Mouse (Mus musculus): ENCODE data around the gene Rfx3. TPM values are rescaled to one million over a fixed set of nuclear protein-coding genes. Genes with fewer than 3 reads are reported as not detected.

Gene Rfx3
- polyA plus RNA-seq, 1 experiment from 2014 or later, result 15.7 TPM

DNA sequence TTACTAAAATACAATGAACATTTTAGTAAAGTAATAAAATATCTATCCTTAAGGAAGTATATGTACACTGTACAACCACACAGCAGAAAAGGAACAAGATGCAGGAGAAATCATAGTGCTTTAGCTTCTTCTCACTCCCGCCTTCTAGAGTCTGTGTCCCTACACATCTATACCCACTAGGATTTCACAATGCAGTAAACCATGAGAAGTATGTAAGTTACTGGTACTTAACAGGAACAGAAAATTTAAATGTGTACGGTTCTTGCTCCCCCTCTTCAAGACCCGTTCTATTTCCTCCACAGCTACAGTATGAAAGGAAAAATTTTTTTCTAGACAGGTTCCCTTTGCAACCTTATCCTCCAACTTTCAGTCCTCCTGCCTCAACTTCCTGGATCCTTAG is 8.3 kb downstream of the Rfx3 start:
- Histone ChIP-seq H3K4me2 (replicated peaks) (no peak overlapping the region), H3K4me3 (no peak overlapping the region), H3K4me1 (peaks cover 9% of the 10 kb centered on the region; the same call in 1 of the 2 replicates), H3K9ac (no peak overlapping the region), H3K36me3 (no peaks in the 10 kb centered on the region), H3K27ac (no peak overlapping the region), H3K9me3 (no peaks in the 10 kb centered on the region), H3K27me3 (no peaks in the 10 kb centered on the region)
- 73% methylated on average over 3 of the region's 3 CpGs for WGBS
- no peak for ATAC-seq (ENCODE audit: insufficient number of reproducible peaks, insufficient read depth, low FRiP score, low TSS enrichment)

DNA sequence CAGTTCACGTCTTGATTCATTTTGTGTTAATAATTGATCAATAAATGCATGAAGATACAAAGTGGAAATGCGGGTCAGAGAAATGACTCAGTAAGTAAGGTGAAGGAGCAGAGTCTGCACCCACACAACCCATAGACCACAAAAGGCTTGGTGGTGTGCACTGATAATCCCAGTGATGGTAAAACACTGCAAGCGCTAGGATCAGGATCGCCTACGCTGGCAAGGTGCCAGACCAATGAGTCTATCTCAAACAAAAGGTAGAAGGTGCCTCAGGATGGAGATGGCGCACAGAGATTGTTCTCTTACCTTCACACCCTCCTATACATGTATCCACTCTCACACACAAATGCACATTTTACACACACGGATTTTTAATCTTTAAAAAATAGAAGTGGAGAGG is 18.2 kb downstream of the Rfx3 start:
- Histone ChIP-seq H3K4me2 (replicated peaks) (no peak overlapping the region), H3K36me3 (no peaks in the 10 kb centered on the region), H3K27me3 (no peaks in the 10 kb centered on the region), H3K9me3 (no peaks in the 10 kb centered on the region), H3K27ac (no peak overlapping the region), H3K4me1 (no peaks in the 10 kb centered on the region), H3K4me3 (no peak overlapping the region), H3K9ac (no peak overlapping the region)
- no peak for ATAC-seq (ENCODE audit: insufficient number of reproducible peaks, insufficient read depth, low FRiP score, low TSS enrichment)
- 90% methylated on average over 7 of the region's 7 CpGs for WGBS

DNA sequence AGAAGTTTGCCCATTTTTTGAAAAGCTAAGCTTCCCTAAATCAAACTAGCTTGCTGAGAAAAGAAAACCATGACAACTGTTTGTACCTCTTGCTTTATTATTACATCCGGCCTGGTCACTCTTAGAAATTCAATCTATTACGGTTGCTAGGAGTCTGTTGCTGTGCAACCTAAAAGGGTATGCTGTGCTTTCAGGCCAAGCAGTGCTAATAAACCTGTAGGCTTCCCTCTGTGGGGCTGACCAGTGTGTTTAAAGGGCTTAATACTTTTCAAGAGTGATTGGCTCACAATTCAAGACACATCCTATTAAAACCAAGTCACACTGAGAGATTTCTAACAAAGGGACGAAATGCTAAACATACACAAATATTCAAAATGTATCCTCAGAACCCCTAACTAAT is 22.2 kb downstream of the Rfx3 start:
- H3K4me1 ChIP-seq, result peaks cover 6% of the 10 kb centered on the region; the same call in 1 of the 2 replicates
- ATAC-seq (ENCODE audit: insufficient number of reproducible peaks, insufficient read depth, low FRiP score, low TSS enrichment), result no peak
- WGBS, result 66% methylated on average over 3 of the region's 3 CpGs

DNA sequence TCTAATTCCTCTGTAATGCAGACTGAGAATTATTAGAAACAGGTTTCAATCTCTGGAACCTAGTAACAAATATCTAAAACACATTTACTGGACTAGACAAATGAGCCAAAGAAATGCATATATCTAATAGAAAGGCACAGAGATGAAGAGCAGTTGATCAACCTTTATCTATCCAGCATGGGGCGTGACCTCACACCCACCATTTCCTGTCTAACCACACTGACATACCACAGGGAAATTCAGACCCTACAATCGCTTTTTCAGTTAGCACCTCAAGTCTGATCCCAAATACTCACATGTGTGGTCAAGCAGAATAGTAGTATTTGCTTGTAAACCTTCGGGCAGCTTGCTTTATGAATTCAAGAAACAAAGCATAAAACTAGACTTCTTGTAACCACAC is 43.4 kb downstream of the Rfx3 start:
- H3K4me1 ChIP-seq, result no peaks in the 10 kb centered on the region
- no peaks in the 10 kb centered on the region for H3K27me3 ChIP-seq
- no peak overlapping the region for H3K4me2 ChIP-seq (replicated peaks)
- H3K4me3 ChIP-seq, result no peak overlapping the region
- no peaks in the 10 kb centered on the region for H3K9me3 ChIP-seq
- H3K36me3 ChIP-seq, result no peaks in the 10 kb centered on the region
- WGBS, result 79% methylated on average over 3 of the region's 3 CpGs
- no peak overlapping the region for H3K9ac ChIP-seq
- H3K27ac ChIP-seq, result no peak overlapping the region
- no peak for ATAC-seq (ENCODE audit: insufficient number of reproducible peaks, insufficient read depth, low FRiP score, low TSS enrichment)

More for the DNA sequence above, 22.2 kb downstream of the Rfx3 start:
- H3K4me2 ChIP-seq (replicated peaks), result no peak overlapping the region
- H3K27me3 ChIP-seq, result no peaks in the 10 kb centered on the region
- no peaks in the 10 kb centered on the region for H3K9me3 ChIP-seq
- no peak overlapping the region for H3K4me3 ChIP-seq
- H3K9ac ChIP-seq, result no peak overlapping the region
- no peak overlapping the region for H3K27ac ChIP-seq
- no peaks in the 10 kb centered on the region for H3K36me3 ChIP-seq

DNA sequence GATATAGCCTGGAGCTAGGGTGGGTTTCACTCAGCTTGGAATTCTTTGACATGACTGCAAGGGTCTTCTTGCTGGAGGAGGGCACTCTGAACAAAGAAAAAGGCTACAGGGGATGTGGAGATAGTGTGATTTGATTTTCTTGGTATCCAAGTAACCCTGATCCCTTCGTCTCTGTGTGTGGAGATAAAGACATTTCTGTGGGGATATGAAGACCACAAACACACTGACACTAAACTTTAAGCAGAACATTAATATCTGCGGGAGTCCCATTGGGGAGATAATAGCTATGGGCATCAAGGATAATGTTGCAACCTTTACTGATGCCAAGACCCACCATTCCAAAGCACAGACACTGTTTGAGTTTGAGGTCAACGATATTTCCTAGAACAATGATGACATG is 49.7 kb downstream of the Rfx3 start:
- Histone ChIP-seq H3K4me3 (no peak overlapping the region), H3K9ac (no peak overlapping the region), H3K4me1 (no peaks in the 10 kb centered on the region), H3K9me3 (no peaks in the 10 kb centered on the region), H3K36me3 (no peaks in the 10 kb centered on the region), H3K27me3 (no peaks in the 10 kb centered on the region), H3K4me2 (replicated peaks) (no peak overlapping the region), H3K27ac (no peak overlapping the region)
- no peak for ATAC-seq (ENCODE audit: insufficient number of reproducible peaks, insufficient read depth, low FRiP score, low TSS enrichment)
- WGBS, result 91% methylated on average over 3 of the region's 3 CpGs

DNA sequence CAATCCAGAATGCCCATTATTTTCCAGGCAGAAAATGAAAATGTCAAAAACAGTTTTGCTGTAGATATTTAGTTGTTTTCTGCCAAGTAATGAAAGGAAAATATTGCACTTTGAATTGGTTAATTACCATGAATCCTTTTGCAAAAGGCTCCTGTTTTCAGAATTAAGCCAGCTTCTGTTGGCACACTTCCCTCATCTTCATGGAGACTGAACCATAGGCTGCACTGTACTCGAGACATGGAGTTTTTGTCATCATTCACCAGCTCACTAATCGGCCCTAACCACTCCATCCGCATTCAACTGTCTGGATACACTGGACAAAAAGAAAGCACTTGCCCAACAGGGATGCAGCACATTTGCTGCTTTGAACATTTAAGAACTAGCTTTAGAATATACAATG is 75.5 kb downstream of the Rfx3 start:
- no peaks in the 10 kb centered on the region for H3K36me3 ChIP-seq
- H3K27ac ChIP-seq, result no peak overlapping the region
- H3K27me3 ChIP-seq, result no peaks in the 10 kb centered on the region
- no peaks in the 10 kb centered on the region for H3K9me3 ChIP-seq
- no peak overlapping the region for H3K4me2 ChIP-seq (replicated peaks)
- H3K4me3 ChIP-seq, result no peak overlapping the region
- 79% methylated on average over 3 of the region's 3 CpGs for WGBS
- H3K9ac ChIP-seq, result no peak overlapping the region
- ATAC-seq (ENCODE audit: insufficient number of reproducible peaks, insufficient read depth, low FRiP score, low TSS enrichment), result no peak
- H3K4me1 ChIP-seq, result no peaks in the 10 kb centered on the region

DNA sequence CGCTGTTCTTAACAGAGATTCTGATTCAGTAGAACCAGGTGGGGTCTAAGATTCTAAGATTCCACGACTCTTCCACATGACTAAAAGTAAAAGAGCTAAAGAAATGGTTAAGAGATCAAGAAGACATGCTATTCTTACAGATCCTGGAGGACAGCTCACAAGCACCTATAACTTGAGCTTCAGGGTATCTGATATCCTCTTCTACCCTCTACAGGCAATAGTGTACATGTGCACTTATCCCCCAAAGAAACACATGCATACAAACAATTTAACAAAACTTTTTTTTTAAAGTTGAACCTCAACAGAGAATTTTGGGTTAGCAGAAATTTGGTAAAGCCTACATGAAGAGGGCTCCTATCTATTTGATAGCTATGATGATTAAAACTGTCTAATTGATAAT is 79.8 kb downstream of the Rfx3 start:
- H3K9me3 ChIP-seq, result no peaks in the 10 kb centered on the region
- no peak overlapping the region for H3K4me2 ChIP-seq (replicated peaks)
- no peak overlapping the region for H3K4me3 ChIP-seq
- H3K27ac ChIP-seq, result no peak overlapping the region
- WGBS, result 100% methylated on average over 2 of the region's 2 CpGs
- no peak overlapping the region for H3K9ac ChIP-seq
- H3K36me3 ChIP-seq, result no peaks in the 10 kb centered on the region
- ATAC-seq (ENCODE audit: insufficient number of reproducible peaks, insufficient read depth, low FRiP score, low TSS enrichment), result no peak
- no peaks in the 10 kb centered on the region for H3K4me1 ChIP-seq
- no peaks in the 10 kb centered on the region for H3K27me3 ChIP-seq

DNA sequence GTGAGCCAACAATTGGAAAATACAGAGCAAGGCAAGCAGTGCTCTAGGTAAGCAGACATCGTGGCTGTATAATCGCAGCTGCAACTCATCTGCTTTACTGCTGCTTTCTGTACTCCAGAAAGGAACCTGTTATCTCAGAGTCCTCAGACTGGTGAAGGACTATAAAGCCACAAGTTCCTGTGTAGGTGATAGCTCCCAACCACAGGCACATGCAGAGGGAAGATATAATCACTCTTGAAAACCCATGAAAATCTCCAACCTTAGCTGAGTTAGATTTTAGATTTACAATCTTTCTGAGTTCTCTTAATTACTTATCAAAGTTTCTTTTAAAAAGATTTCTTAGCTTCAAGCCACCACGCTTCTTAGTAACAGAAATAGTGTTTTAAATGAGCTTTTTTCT is 84.6 kb downstream of the Rfx3 start:
- ATAC-seq (ENCODE audit: insufficient number of reproducible peaks, insufficient read depth, low FRiP score, low TSS enrichment), result no peak
- Histone ChIP-seq H3K9me3 (no peaks in the 10 kb centered on the region), H3K9ac (no peak overlapping the region), H3K4me1 (no peaks in the 10 kb centered on the region), H3K27ac (no peak overlapping the region), H3K27me3 (no peaks in the 10 kb centered on the region), H3K36me3 (no peaks in the 10 kb centered on the region), H3K4me3 (no peak overlapping the region), H3K4me2 (replicated peaks) (no peak overlapping the region)
- 84% methylated on average over 3 of the region's 3 CpGs for WGBS

DNA sequence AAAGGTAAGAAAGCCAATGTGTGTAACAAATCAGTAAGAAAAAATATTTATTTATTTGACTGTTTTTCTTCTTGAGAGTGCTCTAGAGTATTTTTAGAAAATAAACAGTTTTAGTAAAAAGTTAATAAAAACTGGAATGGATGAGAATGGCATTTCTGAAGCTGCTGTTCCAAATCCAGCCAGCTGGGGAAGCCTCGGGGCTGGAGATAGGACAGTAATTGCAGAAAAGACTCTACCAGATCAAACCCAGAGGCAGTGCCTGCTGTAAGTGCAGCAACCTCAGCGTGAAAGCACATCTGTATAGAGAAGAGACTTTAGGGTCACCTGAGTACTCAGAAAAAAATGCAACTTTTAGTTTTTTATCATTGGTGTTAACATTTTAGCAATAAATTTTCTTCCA is 91.9 kb downstream of the Rfx3 start:
- WGBS, result 50% methylated on average over 2 of the region's 2 CpGs

DNA sequence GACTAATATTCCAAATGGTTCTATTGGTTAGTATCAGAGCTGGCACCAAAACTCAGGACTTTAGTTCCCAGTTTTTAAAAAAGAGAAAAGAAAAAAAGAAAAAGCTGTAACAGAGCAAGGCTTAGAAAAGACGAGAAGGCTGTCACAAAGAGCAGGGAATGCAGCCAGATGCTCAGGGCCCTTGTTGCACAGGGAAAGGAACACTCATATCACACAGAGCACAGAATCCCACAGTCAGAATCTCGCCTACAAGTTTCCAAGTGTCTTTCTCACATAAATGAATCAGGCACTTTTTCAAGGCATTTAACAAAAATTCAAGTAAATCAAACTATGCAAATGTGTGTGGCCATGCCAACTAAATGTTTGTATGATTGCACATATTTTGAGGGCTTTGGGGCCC is 94.5 kb downstream of the Rfx3 start:
- H3K4me1 ChIP-seq, result no peaks in the 10 kb centered on the region
- H3K27me3 ChIP-seq, result no peaks in the 10 kb centered on the region
- 62% methylated on average over 2 of the region's 2 CpGs for WGBS
- no peaks in the 10 kb centered on the region for H3K9me3 ChIP-seq
- no peak overlapping the region for H3K4me2 ChIP-seq (replicated peaks)
- ATAC-seq (ENCODE audit: insufficient number of reproducible peaks, insufficient read depth, low FRiP score, low TSS enrichment), result no peak
- H3K4me3 ChIP-seq, result no peak overlapping the region
- H3K9ac ChIP-seq, result no peak overlapping the region
- no peak overlapping the region for H3K27ac ChIP-seq
- no peaks in the 10 kb centered on the region for H3K36me3 ChIP-seq

More for the DNA sequence above, 91.9 kb downstream of the Rfx3 start:
- H3K36me3 ChIP-seq, result no peaks in the 10 kb centered on the region
- H3K4me1 ChIP-seq, result no peaks in the 10 kb centered on the region
- H3K9ac ChIP-seq, result no peak overlapping the region
- H3K27ac ChIP-seq, result no peak overlapping the region
- ATAC-seq (ENCODE audit: insufficient number of reproducible peaks, insufficient read depth, low FRiP score, low TSS enrichment), result no peak
- H3K9me3 ChIP-seq, result no peaks in the 10 kb centered on the region
- H3K4me3 ChIP-seq, result no peak overlapping the region
- no peaks in the 10 kb centered on the region for H3K27me3 ChIP-seq
- no peak overlapping the region for H3K4me2 ChIP-seq (replicated peaks)

DNA sequence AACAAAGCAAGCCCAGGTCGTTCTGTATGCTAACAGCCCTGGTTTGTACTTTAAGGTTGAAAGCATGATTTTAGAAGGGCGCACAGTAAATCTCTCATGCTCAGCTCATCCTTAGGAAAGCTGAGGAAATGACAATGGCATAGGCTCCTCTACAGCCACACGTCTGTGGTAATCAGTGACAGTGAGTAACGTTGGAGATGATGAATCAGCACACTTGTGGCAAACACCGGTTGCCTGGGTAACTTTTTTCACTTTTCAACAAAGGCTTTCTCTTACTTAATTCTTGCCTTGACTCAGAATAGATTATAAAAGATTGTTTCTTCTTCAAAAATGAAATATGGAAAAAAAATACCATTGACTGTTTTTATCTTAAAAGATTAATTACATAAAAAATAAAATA is 104.0 kb downstream of the Rfx3 start:
- no peak overlapping the region for H3K27ac ChIP-seq
- no peaks in the 10 kb centered on the region for H3K9me3 ChIP-seq
- no peak overlapping the region for H3K4me3 ChIP-seq
- H3K9ac ChIP-seq, result no peak overlapping the region
- H3K4me2 ChIP-seq (replicated peaks), result no peak overlapping the region
- no peaks in the 10 kb centered on the region for H3K36me3 ChIP-seq
- no peaks in the 10 kb centered on the region for H3K27me3 ChIP-seq
- ATAC-seq (ENCODE audit: insufficient number of reproducible peaks, insufficient read depth, low FRiP score, low TSS enrichment), result no peak
- H3K4me1 ChIP-seq, result no peaks in the 10 kb centered on the region
- WGBS, result 69% methylated on average over 5 of the region's 5 CpGs

DNA sequence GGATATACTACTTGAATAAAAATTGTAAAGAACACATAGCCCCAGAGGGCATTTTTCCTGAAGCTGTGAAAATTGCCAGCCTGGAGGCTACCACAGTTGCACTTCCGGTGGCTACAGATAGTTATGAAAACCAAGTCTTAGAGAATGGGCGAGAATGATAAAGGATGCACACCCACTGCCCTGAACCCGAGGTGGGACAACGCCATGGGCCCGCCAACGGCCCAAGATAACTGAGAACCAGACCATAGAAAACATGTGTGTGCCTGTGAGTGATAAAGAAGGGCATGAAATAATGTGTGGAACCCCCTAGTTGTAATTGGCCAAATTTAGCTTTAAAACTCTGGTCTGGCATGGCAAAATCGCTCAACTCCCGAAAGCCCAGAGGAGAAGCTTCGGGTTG is 105.0 kb downstream of the Rfx3 start:
- Histone ChIP-seq H3K4me3 (no peak overlapping the region), H3K4me2 (replicated peaks) (no peak overlapping the region), H3K4me1 (no peaks in the 10 kb centered on the region), H3K27me3 (no peaks in the 10 kb centered on the region), H3K27ac (no peak overlapping the region), H3K36me3 (no peaks in the 10 kb centered on the region), H3K9me3 (no peaks in the 10 kb centered on the region), H3K9ac (no peak overlapping the region)
- WGBS, result 88% methylated on average over 9 of the region's 9 CpGs
- no peak for ATAC-seq (ENCODE audit: insufficient number of reproducible peaks, insufficient read depth, low FRiP score, low TSS enrichment)

DNA sequence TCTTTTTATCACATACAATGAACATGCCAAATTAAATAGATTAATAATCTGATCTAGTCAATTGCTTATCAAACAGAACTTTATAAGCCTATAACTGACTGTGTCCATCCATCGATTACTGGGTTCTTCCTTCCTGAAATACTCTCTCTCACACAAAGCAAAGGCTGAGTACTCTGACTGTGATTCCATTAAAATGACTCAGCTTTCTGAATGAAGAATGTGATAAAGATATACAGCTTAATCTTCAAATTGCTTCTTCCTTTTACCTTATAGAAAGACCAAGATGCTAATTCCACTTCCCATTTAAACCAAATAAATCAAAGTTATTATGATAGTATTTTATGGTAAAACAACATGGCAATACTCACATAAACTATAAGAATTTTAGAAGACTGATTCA is 105.8 kb downstream of the Rfx3 start:
- WGBS, result 78% methylated on average over 1 of the region's 1 CpGs
- Histone ChIP-seq H3K27ac (no peak overlapping the region), H3K36me3 (no peaks in the 10 kb centered on the region), H3K9ac (no peak overlapping the region), H3K9me3 (no peaks in the 10 kb centered on the region), H3K4me3 (no peak overlapping the region), H3K27me3 (no peaks in the 10 kb centered on the region), H3K4me1 (no peaks in the 10 kb centered on the region), H3K4me2 (replicated peaks) (no peak overlapping the region)
- no peak for ATAC-seq (ENCODE audit: insufficient number of reproducible peaks, insufficient read depth, low FRiP score, low TSS enrichment)

Measured in embryonic facial prominence, embryonic 12.5 days (tissue).